ENCODE assay signal across 8 mouse cellular contexts in genomic region chr7:96575202-96575650, GRCm38 (mm10).
DNase-seq lines count a peak whose midpoint lies in the region; ATAC-seq and TF ChIP-seq lines count a peak whose summit lies in the region.

No protein-coding gene starts in this region.

- H3K27me3 ChIP-seq in hindbrain, embryonic 16.5 days (replicated peaks; ENCODE audit: control insufficient read depth, insufficient read depth, low read length): no peaks in the 10 kb centered on the region; the same call in 1 of the 2 replicates
- no peaks in the 10 kb centered on the region for H3K27me3 ChIP-seq in midbrain, postnatal 0 days (ENCODE audit: insufficient read depth, low read length)

- H3K4me2 ChIP-seq in hindbrain, embryonic 16.5 days (ENCODE audit: low read length): no peak overlapping the region
- no peak overlapping the region for H3K4me2 ChIP-seq in midbrain, postnatal 0 days (ENCODE audit: low read depth, low read length, poor library complexity, severe bottlenecking)

- ATAC-seq in hindbrain, embryonic 16.5 days: peak; percentile 95
- ATAC-seq in midbrain, postnatal 0 days (ENCODE audit: low FRiP score): peak; percentile 73

- no peak overlapping the region for H3K4me3 ChIP-seq in gastrocnemius, adult 2 months
- H3K4me3 ChIP-seq in hindbrain, embryonic 16.5 days (ENCODE audit: low read length): no peak overlapping the region
- no peak overlapping the region for H3K4me3 ChIP-seq in midbrain, postnatal 0 days (ENCODE audit: low read depth, low read length)

- H3K9ac ChIP-seq in hindbrain, embryonic 16.5 days (ENCODE audit: low read depth, low read length): no peak overlapping the region
- no peak overlapping the region for H3K9ac ChIP-seq in midbrain, postnatal 0 days (replicated peaks; ENCODE audit: low read length, poor library complexity, severe bottlenecking)

- H3K9me3 ChIP-seq in hindbrain, embryonic 16.5 days (ENCODE audit: control insufficient read depth, low read length): no peaks in the 10 kb centered on the region
- no peaks in the 10 kb centered on the region for H3K9me3 ChIP-seq in midbrain, postnatal 0 days (ENCODE audit: low read length)

- TF ChIP-seq CTCF in gastrocnemius, adult 2 months (IDR thresholded peaks at IDR 0.05): no peak
- no peak for TF ChIP-seq CTCF in midbrain, postnatal 0 days (IDR thresholded peaks at IDR 0.05)

- H3K4me1 ChIP-seq in hindbrain, embryonic 16.5 days (ENCODE audit: control insufficient read depth, insufficient read depth, low read depth, low read length): peaks cover 12% of the 10 kb centered on the region
- no peaks in the 10 kb centered on the region; the same call in 1 of the 2 replicates for H3K4me1 ChIP-seq in midbrain, postnatal 0 days (ENCODE audit: insufficient read depth, low read length)

- intact Hi-C loops in gastrocnemius, adult 2 months (cut with DNase I): no loop called here

- 35% methylated on average over 7 of the region's 7 CpGs for WGBS in hindbrain, embryonic 16.5 days
- WGBS in midbrain, postnatal 0 days: 54% methylated on average over 7 of the region's 7 CpGs

- peak; percentile 68 to 75 for DNase-seq in adrenal gland, adult 18-20 months (ENCODE audit: low spot score in 2 of 2)
- DNase-seq in cerebellum, postnatal 14 days: peak; percentile 95
- peak; percentile 84 for DNase-seq in gastrocnemius, adult 2 months
- peak; percentile 90 to 93 for DNase-seq in left cerebral cortex, adult 18-20 months (ENCODE audit: low spot score in 2 of 2)
- peak; percentile 92 for DNase-seq in midbrain, postnatal 0 days (ENCODE audit: low spot score)
- peak; percentile 67 to 82 for DNase-seq in urinary bladder, postnatal 4 days (ENCODE audit: low spot score in 2 of 2)
- no peak for DNase-seq in spleen, adult 18-20 months

- no peak overlapping the region for H3K27ac ChIP-seq in gastrocnemius, adult 2 months
- 0 out of 2 replicates have a peak overlapping the region, but pooled peaks have one; percentile 46 for H3K27ac ChIP-seq in hindbrain, embryonic 16.5 days (ENCODE audit: low read depth, low read length)
- H3K27ac ChIP-seq in midbrain, postnatal 0 days (ENCODE audit: low read depth, low read length): no peak overlapping the region

- H3K36me3 ChIP-seq in hindbrain, embryonic 16.5 days (ENCODE audit: control insufficient read depth, insufficient read depth, low read length): no peaks in the 10 kb centered on the region
- H3K36me3 ChIP-seq in midbrain, postnatal 0 days (ENCODE audit: insufficient read depth, low read length): no peaks in the 10 kb centered on the region

Comparison
In these comparisons a context has a peak if more than half of its experiments do, and no peak if none do; other contexts are left out.
1. DNase-seq: peak in adrenal gland, adult 18-20 months (2 of 2), cerebellum, postnatal 14 days (2 of 2), gastrocnemius, adult 2 months (single experiment), left cerebral cortex, adult 18-20 months (2 of 2), midbrain, postnatal 0 days (single experiment) and urinary bladder, postnatal 4 days (2 of 2); none in spleen, adult 18-20 months (0 of 2).